Mouse (Mus musculus) midbrain, embryonic 12.5 days (tissue): ENCODE measurements around the gene Pabpc6. TPM values are rescaled to one million over a fixed set of nuclear protein-coding genes. Genes with fewer than 3 reads are reported as not detected.

Source experiments
- ATAC-seq: fragments of 200-750 bp; cut with Nextera tagmentation; 2 replicates; pipeline ENCODE4 v1.8.0; 2017; ENCODE audit warnings: low read depth, moderate TSS enrichment, moderate library complexity; ENCODE audit not compliant: low FRiP score
- H3K27ac ChIP-seq: fragments of 300-500 bp; sonication (generic); replicated peaks from 2 replicates; pipeline ENCODE4 v1.5.1; 2016; ENCODE audit warnings: mild to moderate bottlenecking
- H3K27me3 ChIP-seq: fragments of 300-500 bp; sonication (generic); 2 replicates; pipeline ENCODE4 v1.6.1; 2016; ENCODE audit warnings: mild to moderate bottlenecking
- H3K36me3 ChIP-seq: fragments of 300-500 bp; sonication (generic); 2 replicates; pipeline ENCODE4 v1.6.1; 2016
- H3K4me1 ChIP-seq: fragments of 300-500 bp; sonication (generic); 2 replicates; pipeline ENCODE4 v1.6.1; 2016
- H3K4me2 ChIP-seq: fragments of 300-500 bp; sonication (generic); replicated peaks from 2 replicates; pipeline ENCODE4 v1.6.1; 2016; ENCODE audit warnings: mild to moderate bottlenecking, moderate library complexity
- H3K4me3 ChIP-seq: fragments of 300-500 bp; sonication (generic); 2 replicates; pipeline ENCODE4 v1.5.1; 2016; ENCODE audit warnings: mild to moderate bottlenecking
- H3K9ac ChIP-seq: fragments of 300-500 bp; sonication (generic); replicated peaks from 2 replicates; pipeline ENCODE4 v1.6.1; 2016; ENCODE audit warnings: mild to moderate bottlenecking, moderate library complexity
- H3K9me3 ChIP-seq: fragments of 300-500 bp; sonication (generic); 2 replicates; pipeline ENCODE4 v1.6.1; 2016; ENCODE audit warnings: mild to moderate bottlenecking
- WGBS: fragments of 180-500 bp; shearing (Covaris S2); methylation state at CpG from one replicate; pipeline ENCODE4 v1.1.7; 2016; 5-methylcytosine and 5-hydroxymethylcytosine counted together
- polyA plus RNA-seq: library from polyadenylated mRNA; unstranded; fragments of >200 nt; fragmentation: Nextera tagmentation; extraction: Ambion mirVana; gene quantifications from 2 replicates; pipeline ENCODE4 v1.2.1, GENCODE M21; 2016

The Pabpc6 gene
- polyA plus RNA-seq, 1 experiment from 2014 or later, result not detected

DNA sequence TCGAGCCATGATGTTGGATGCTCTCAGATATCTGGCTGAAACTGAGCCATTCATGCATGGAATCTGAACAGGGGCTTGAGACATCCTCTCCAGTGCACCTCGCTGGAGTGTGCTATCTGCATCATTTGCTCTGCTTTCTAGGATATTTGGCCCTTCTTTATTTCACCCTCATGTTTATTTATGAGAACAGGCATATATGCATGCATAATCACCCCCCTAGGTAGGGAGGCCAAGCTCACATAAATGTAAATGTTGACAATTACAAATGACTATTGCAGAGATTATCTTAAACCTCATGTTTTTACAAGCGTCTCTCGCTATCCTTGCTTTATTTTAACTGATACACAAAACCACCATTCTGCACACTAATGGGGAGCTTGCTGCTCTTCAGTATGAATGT, 21.9 kb downstream of the Pabpc6 start:
- Histone ChIP-seq H3K27me3 (no peaks in the 10 kb centered on the region), H3K9ac (no peak overlapping the region), H3K4me2 (no peak overlapping the region), H3K4me1 (peaks cover 12% of the 10 kb centered on the region), H3K27ac (no peak overlapping the region), H3K36me3 (no peaks in the 10 kb centered on the region), H3K9me3 (no peaks in the 10 kb centered on the region), H3K4me3 (no peak overlapping the region)
- 55% methylated on average over 4 of the region's 4 CpGs for WGBS
- ATAC-seq, result no peak

DNA sequence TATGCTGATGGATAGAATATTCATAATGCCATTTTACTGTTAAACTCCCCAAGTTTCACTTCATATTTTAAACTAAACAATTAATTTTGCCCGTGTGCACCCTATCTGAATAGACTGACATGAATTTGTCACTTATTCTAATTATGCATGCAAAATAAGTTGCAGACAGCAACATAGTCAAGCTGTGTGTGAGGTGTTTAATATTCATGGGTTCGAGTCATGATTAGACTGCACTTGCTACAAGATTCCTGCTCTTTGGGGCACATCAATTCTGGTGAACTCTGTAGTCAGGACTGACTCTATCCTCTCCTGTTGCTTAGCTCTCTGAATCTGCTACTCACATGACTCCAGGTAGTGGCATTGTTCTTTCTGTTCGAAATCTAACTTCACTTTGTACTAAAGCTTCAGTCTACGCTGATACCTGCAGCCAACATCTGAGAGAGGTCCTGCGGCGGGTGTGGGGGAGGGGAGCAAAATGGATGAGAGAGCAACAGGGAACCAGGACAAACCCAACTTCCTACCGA, 25.8 kb downstream of the Pabpc6 start:
- peaks cover 12% of the 10 kb centered on the region for H3K4me1 ChIP-seq
- H3K36me3 ChIP-seq, result no peaks in the 10 kb centered on the region
- H3K27me3 ChIP-seq, result no peaks in the 10 kb centered on the region
- 78% methylated on average over 7 of the region's 7 CpGs for WGBS
- H3K9me3 ChIP-seq, result no peaks in the 10 kb centered on the region
- no peak overlapping the region for H3K4me2 ChIP-seq
- no peak overlapping the region for H3K27ac ChIP-seq
- no peak overlapping the region for H3K9ac ChIP-seq
- ATAC-seq, result no peak
- H3K4me3 ChIP-seq, result no peak overlapping the region

DNA sequence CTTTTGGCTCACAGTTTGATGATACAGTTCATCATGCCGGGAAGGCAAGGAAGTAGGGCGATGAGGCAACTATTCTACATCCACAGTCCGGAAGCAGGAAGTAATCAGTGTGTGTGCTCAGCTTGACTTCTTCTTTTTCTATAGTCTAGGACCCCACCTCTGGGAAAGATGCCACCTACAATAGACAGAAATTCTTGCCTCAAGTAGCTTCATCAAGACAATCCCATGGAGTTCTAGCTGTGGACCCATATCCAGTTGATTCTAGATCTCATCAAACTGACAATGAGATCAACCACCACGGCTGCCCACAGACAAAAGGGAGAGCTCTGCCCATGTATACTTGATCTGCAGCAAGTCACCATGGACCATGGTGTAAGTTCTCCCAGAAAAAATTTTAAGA, 32.5 kb downstream of the Pabpc6 start:
- Histone ChIP-seq H3K4me3 (no peak overlapping the region), H3K4me1 (no peaks in the 10 kb centered on the region), H3K27ac (no peak overlapping the region), H3K9ac (no peak overlapping the region), H3K4me2 (no peak overlapping the region), H3K36me3 (no peaks in the 10 kb centered on the region), H3K9me3 (no peaks in the 10 kb centered on the region), H3K27me3 (0 out of 2 replicates have a peak, but pooled peaks cover 4% of the 10 kb centered on the region)
- no peak for ATAC-seq
- 92% methylated on average over 4 of the region's 4 CpGs for whole genome bisulfite sequencing

DNA sequence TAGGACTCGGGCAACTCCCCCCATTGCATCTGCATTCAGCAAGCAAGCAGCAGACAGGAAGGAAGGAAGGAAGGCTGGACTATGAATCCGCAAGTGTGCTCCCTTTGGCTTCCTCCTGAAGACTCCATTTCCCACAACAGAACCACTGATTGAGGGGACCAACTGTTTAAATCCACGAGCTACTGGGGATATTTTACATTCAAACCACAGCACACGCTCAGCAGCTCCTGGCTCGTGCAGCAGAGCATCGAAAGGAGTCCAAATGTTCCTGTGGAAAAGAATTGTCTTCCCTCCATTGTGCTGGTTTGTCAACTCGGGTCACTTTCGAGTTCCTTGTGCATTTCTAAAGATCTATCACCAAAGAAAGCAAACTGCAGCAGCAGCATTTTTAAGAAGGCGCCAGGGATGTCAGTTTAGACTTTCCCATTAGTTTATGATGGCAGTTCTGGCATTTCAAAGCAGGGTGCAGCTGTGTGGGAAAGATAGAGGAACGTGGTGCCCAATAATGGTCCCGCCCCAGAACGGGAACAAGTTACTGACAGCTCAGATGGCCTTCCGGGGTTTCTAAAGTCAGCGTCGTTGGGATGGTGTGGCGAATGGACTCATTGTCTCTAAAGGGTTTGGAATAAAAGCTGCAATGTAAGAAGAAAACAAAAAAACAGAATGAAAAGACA, 36.8 kb downstream of the Pabpc6 start:
- Histone ChIP-seq H3K9me3 (no peaks in the 10 kb centered on the region), H3K27ac (no peak overlapping the region), H3K4me1 (peaks cover 8% of the 10 kb centered on the region; the same call in 1 of the 2 replicates), H3K36me3 (no peaks in the 10 kb centered on the region), H3K27me3 (0 out of 2 replicates have a peak, but pooled peaks cover 4% of the 10 kb centered on the region), H3K9ac (no peak overlapping the region), H3K4me2 (no peak overlapping the region), H3K4me3 (no peak overlapping the region)
- no peak for ATAC-seq
- WGBS, result 76% methylated on average over 16 of the region's 16 CpGs

DNA sequence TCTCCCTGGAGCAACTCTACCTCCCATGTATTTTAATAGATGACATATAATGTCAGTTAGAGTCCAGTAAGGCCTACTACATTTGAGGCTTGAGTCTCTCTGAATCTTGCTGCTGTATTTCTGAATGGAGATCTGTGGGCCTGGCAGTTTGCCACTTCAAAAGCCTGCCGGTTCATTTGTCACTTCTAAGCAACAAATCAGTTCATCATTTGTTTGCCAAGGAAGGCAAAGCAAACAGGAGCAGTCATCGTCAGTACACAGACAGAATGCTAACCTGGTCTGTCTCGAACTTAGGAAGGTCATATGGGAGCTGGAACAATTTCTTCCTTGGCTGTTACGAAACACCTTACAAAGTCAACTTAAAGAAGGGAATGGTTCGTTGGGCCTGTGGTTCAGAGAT, 37.4 kb downstream of the Pabpc6 start:
- WGBS, result 65% methylated on average over 5 of the region's 5 CpGs
- ATAC-seq, result no peak
- H3K27ac ChIP-seq, result no peak overlapping the region

DNA sequence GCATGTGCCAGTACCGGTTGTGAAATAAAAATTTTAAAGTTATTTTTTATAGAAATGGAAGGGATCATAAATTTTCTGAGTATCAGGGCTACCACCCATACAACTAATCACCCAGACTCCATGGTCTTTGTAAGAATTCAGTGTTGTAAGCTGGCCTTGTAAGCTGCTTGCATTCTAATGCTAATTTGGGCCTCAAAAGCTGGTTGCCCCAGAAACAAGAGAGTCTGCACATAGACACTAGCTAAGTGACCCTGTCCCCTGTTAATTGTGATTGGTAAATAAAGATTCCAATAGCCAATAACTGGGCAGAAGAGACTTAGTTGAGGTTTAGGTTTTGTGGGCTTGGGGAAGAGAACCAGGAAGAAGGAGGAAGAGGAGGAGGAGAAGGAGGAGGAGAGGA, 38.4 kb downstream of the Pabpc6 start:
- no peaks in the 10 kb centered on the region for H3K9me3 ChIP-seq
- H3K4me2 ChIP-seq, result no peak overlapping the region
- H3K4me3 ChIP-seq, result no peak overlapping the region
- H3K36me3 ChIP-seq, result no peaks in the 10 kb centered on the region
- peaks cover 8% of the 10 kb centered on the region; the same call in 1 of the 2 replicates for H3K4me1 ChIP-seq
- WGBS, result 51% methylated on average over 1 of the region's 1 CpGs
- 0 out of 2 replicates have a peak, but pooled peaks cover 4% of the 10 kb centered on the region for H3K27me3 ChIP-seq
- H3K9ac ChIP-seq, result no peak overlapping the region
- no peak overlapping the region for H3K27ac ChIP-seq
- peak; percentile 47; the same call in 1 of the 2 replicates for ATAC-seq

More for the DNA sequence above, 37.4 kb downstream of the Pabpc6 start:
- no peak overlapping the region for H3K9ac ChIP-seq
- no peak overlapping the region for H3K4me2 ChIP-seq
- no peaks in the 10 kb centered on the region for H3K9me3 ChIP-seq
- H3K4me3 ChIP-seq, result no peak overlapping the region
- 0 out of 2 replicates have a peak, but pooled peaks cover 4% of the 10 kb centered on the region for H3K27me3 ChIP-seq
- peaks cover 8% of the 10 kb centered on the region; the same call in 1 of the 2 replicates for H3K4me1 ChIP-seq
- no peaks in the 10 kb centered on the region for H3K36me3 ChIP-seq

DNA sequence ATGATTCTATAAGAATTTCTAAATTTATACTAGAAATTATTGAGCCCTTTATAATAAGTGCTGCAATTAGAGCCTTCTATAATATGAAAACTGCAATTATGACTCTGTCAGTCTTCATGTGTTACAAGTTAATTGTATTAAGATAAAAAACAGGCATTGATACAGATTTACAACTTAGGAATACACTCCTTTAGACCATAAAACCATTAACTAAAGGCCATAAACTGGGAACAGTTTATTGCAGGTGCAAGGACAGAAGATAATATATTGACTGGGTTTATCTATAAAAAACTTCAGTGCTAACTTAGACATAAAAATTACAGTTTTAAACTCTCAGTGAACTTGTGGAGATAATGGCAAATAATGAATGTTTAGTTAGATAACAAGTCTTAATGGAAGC, 42.5 kb downstream of the Pabpc6 start:
- peaks cover 8% of the 10 kb centered on the region; the same call in 1 of the 2 replicates for H3K4me1 ChIP-seq
- no peaks in the 10 kb centered on the region for H3K36me3 ChIP-seq
- no peak overlapping the region for H3K27ac ChIP-seq
- no peaks in the 10 kb centered on the region for H3K27me3 ChIP-seq
- no peak overlapping the region for H3K4me2 ChIP-seq
- H3K4me3 ChIP-seq, result no peak overlapping the region
- H3K9me3 ChIP-seq, result no peaks in the 10 kb centered on the region
- no peak for ATAC-seq
- no peak overlapping the region for H3K9ac ChIP-seq

Other genes with a start within 250 kb of the Pabpc6 start
- not detected in 2 replicates for gene Gm17728, start 247.7 kb downstream of the Pabpc6 start, polyA plus RNA-seq